Mouse (Mus musculus) adrenal gland, postnatal 25 days (tissue): ENCODE measurements around the gene Rcor1. TPM values are rescaled to one million over a fixed set of nuclear protein-coding genes. Genes with fewer than 3 reads are reported as not detected.
"Not testable (repeated sequence)": the region's sequence is repeated elsewhere in the genome, so short reads cannot be mapped to it uniquely, and the experiment has no call there.

ENCODE experiments used
- DNase-seq: peaks from one replicate; pipeline ENCODE4 v3.0.0; 2021; ENCODE audit warnings: mixed read lengths
- total RNA-seq: library from RNA; stranded (reverse); gene quantifications from 2 replicates; pipeline ENCODE4 v1.2.3, GENCODE M21; 2021

Rcor1 gene
- total RNA-seq, 1 experiment from 2014 or later = 45.6 TPM

GRCm38 (mm10) chr12:111069299-111069698 is 30.1 kb downstream of the Rcor1 start:
- DNase-seq = not testable (repeated sequence)

GRCm38 (mm10) chr12:111071009-111071408 is 31.9 kb downstream of the Rcor1 start:
- no peak for DNase-seq

GRCm38 (mm10) chr12:111071477-111072152 is 32.5 kb downstream of the Rcor1 start:
- DNase-seq = peak; percentile 60

- DNase-seq = no peak
These were observed 37.3 kb downstream of the Rcor1 start for GRCm38 (mm10) chr12:111076385-111076965.

GRCm38 (mm10) chr12:111085579-111085978 is 46.4 kb downstream of the Rcor1 start:
- no peak for DNase-seq

GRCm38 (mm10) chr12:111087066-111087465 is 47.9 kb downstream of the Rcor1 start:
- DNase-seq = no peak

- peak; percentile 49 for DNase-seq
These were observed 49.0 kb downstream of the Rcor1 start for GRCm38 (mm10) chr12:111088186-111088585.

- DNase-seq = no peak
These were observed 49.6 kb downstream of the Rcor1 start for GRCm38 (mm10) chr12:111088731-111089141.

GRCm38 (mm10) chr12:111089145-111089544 is 50.0 kb downstream of the Rcor1 start:
- DNase-seq = no peak

- no peak for DNase-seq
These were observed 51.6 kb downstream of the Rcor1 start for GRCm38 (mm10) chr12:111090801-111091200.

GRCm38 (mm10) chr12:111091981-111092380 is 52.8 kb downstream of the Rcor1 start:
- DNase-seq = no peak

- no peak for DNase-seq
These were observed 54.9 kb downstream of the Rcor1 start for GRCm38 (mm10) chr12:111094073-111094472.

- DNase-seq = no peak
These were observed 55.9 kb downstream of the Rcor1 start for GRCm38 (mm10) chr12:111095086-111095485.

GRCm38 (mm10) chr12:111096249-111096648 is 57.1 kb downstream of the Rcor1 start:
- DNase-seq = no peak

GRCm38 (mm10) chr12:111097036-111097435 is 57.9 kb downstream of the Rcor1 start:
- no peak for DNase-seq

- DNase-seq = peak; percentile 52
These were observed 72.0 kb downstream of the Rcor1 start for GRCm38 (mm10) chr12:111111176-111111575.

GRCm38 (mm10) chr12:111114593-111114992 is 75.4 kb downstream of the Rcor1 start:
- no peak for DNase-seq

GRCm38 (mm10) chr12:111119506-111120085 is 80.4 kb downstream of the Rcor1 start:
- no peak for DNase-seq

- no peak for DNase-seq
These were observed 82.0 kb downstream of the Rcor1 start for GRCm38 (mm10) chr12:111120976-111121645.

GRCm38 (mm10) chr12:111122332-111122852 is 83.2 kb downstream of the Rcor1 start:
- no peak for DNase-seq

- DNase-seq = no peak
These were observed 85.6 kb downstream of the Rcor1 start for GRCm38 (mm10) chr12:111124601-111125260.

- no peak for DNase-seq
These were observed 86.5 kb downstream of the Rcor1 start for GRCm38 (mm10) chr12:111125666-111126065.
